Mouse (Mus musculus) spleen, adult 18-20 months (tissue): ENCODE results near the gene Lims1.
A peak's percentile ranks its signal among the peaks of the same experiment; 100 is the strongest.

Source experiments
- DNase-seq, 2 experiments: peaks; one replicate each; pipeline ENCODE4 v3.0.0; 2022; ENCODE audit warnings: mixed read lengths in 2 of 2

Gene Lims1

DNA sequence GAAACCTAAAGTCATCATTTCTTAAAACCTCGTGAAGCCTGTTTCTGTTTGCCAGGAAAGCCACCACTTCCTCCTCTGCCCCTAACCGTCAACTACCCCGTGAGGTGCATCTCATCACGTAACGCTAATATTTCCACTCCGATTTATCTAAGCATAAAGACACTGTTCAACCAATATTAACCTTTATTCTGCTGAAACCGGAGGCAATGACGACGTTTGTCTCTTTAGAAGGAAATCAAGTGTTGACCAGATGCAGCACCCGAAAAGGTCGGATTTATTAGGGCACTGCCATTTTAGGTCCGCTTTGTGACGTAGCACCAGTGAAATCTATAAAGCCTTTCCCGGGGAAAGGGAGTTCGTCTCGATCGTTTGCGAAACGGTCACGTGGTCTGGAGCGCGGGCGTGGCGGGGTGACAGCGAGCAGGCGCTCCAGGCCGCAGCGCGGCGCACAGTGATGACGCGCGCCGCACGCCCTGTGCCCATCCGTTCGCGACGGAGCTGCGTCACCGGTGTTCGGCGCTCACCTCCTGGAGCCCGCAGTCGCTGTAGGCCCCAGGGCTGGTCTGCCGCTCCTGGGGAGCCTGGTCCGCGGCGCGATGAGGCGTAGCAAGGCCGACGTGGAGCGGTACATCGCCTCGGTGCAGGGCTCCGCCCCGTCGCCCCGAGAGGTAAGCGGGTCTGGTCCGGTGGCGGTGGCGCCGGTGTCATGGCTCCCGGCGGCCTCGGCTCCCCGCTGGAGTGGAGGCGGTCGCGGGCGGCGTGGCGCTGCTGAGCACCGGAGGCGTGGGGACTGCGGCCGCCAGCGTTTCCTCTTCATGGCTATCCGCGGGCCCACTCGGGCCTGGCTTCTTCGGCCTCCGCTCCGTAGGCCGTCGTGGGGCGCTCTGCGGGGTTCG is 123.4 kb downstream of the Lims1 start, which contains the start of gene Ranbp2:
Gene Ranbp2 (plus strand): TSS at position 537 of the 896 bp plus-strand sequence.
- peak; percentile 96 for DNase-seq

DNA sequence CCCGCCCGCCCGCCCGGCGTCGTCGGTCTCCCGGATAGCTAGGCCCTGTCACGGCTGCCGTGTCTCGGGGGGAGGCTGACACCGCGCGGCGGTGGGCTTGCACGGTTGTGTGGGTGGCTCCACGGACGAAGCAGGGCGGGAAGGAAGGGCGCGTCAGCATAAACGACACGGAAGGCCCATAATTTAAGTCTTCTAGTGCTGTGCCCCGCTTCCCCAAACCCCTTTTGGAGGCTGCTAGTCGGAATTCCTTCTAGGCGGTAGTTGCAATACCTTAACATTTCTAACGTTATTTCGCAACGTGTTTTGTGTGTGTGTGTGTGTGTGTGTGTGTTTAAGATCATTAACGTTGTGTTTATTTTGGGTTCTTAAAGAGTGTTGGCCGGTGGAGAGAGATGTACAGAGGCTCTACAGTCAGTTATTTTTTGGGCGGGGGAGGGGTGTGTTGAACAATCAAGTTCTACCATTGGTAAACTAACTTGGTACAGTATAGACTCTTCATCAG is 124.1 kb downstream of the Lims1 start:
- DNase-seq = no peak

DNA sequence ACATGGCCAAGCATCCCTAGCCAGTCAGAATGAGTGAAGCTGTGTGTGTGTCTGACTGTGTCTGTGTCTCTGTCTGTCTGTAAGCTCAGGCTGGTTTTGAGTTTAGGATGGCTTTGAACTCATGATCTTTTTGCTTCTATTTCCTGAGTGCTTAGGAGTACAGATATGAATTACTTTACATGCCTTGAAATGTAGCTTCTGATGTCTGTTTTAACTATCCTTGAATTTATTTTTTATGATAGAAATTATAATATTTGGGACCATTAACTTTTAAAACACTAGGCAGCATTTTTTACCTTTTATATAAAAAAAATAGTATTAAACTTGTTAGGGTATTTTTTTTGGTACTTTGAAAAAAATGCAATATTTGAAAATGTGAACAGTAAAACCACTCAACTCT is 128.3 kb downstream of the Lims1 start:
- no peak for DNase-seq

GRCm38 (mm10) chr10:58452185-58452584 is 128.9 kb downstream of the Lims1 start:
- DNase-seq = no peak

GRCm38 (mm10) chr10:58459896-58460295 is 136.6 kb downstream of the Lims1 start:
- DNase-seq = no peak
